Mouse (Mus musculus): Measurements from ENCODE around the gene Bpifa6. TPM values are rescaled to one million over a fixed set of nuclear protein-coding genes. Genes with fewer than 3 reads are reported as not detected.

The Bpifa6 gene
- polyA plus RNA-seq, 1 experiment = not detected

- TF ChIP-seq FLI1 (IDR thresholded peaks at IDR 0.05; ENCODE audit: low read length) (no peak), GATA1 (IDR thresholded peaks at IDR 0.05; ENCODE audit: borderline replicate concordance, low read length) (no peak)
- Histone ChIP-seq H3K4me3 (replicated peaks) (no peak overlapping the region), H3K36me3 (replicated peaks; ENCODE audit: low read length) (no peaks in the 10 kb centered on the region), H3K4me1 (no peaks in the 10 kb centered on the region), H3K9me3 (no peaks in the 10 kb centered on the region), H3K27me3 (replicated peaks) (peaks cover 34% of the 10 kb centered on the region)
These were observed 11.9 kb upstream of the Bpifa6 start for GRCm38 (mm10) chr2:153962821-153963331.

DNA sequence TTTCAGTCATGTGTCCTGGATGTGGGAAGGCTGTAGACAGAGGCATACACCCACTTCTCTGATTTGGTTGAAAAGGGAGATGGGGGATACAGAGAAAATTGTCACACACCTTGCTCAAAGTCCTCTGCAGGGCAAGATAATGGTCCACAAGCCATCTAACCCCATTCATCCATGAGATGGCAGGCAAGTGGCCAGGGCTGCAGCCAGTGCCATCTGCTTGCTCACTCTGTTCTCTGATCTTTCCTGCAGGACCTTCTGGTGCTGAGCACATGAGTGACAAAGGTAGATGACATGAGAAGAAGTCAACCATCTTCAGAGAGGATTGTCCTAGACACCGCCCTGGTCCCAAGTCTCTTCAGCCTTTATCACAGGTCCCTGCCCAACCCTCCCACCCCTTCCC, 11.4 kb upstream of the Bpifa6 start:
- H3K27me3 ChIP-seq (replicated peaks) = peaks cover 37% of the 10 kb centered on the region
- TF ChIP-seq GATA1 (IDR thresholded peaks at IDR 0.05; ENCODE audit: borderline replicate concordance, low read length) = no peak
- TF ChIP-seq FLI1 (IDR thresholded peaks at IDR 0.05; ENCODE audit: low read length) = no peak
- H3K4me1 ChIP-seq = no peaks in the 10 kb centered on the region
- H3K9me3 ChIP-seq = no peaks in the 10 kb centered on the region
- no peak overlapping the region for H3K4me3 ChIP-seq (replicated peaks)
- H3K36me3 ChIP-seq (replicated peaks; ENCODE audit: low read length) = no peaks in the 10 kb centered on the region

- Histone ChIP-seq H3K4me3 (replicated peaks) (no peak overlapping the region), H3K27me3 (replicated peaks) (peaks cover 13% of the 10 kb centered on the region), H3K36me3 (replicated peaks; ENCODE audit: low read length) (no peaks in the 10 kb centered on the region), H3K9me3 (no peaks in the 10 kb centered on the region), H3K4me1 (no peaks in the 10 kb centered on the region)
- TF ChIP-seq GATA1 (IDR thresholded peaks at IDR 0.05; ENCODE audit: borderline replicate concordance, low read length) = no peak
- no peak for TF ChIP-seq FLI1 (IDR thresholded peaks at IDR 0.05; ENCODE audit: low read length)
These were observed 4.5 kb upstream of the Bpifa6 start for GRCm38 (mm10) chr2:153970221-153970620.

GRCm38 (mm10) chr2:153995770-153996169, 21.0 kb downstream of the Bpifa6 start:
- no peak for TF ChIP-seq GATA1 (IDR thresholded peaks at IDR 0.05; ENCODE audit: borderline replicate concordance, low read length)
- no peak for TF ChIP-seq FLI1 (IDR thresholded peaks at IDR 0.05; ENCODE audit: low read length)
- no peaks in the 10 kb centered on the region for H3K9me3 ChIP-seq
- H3K36me3 ChIP-seq (replicated peaks; ENCODE audit: low read length) = no peaks in the 10 kb centered on the region
- peaks cover 11% of the 10 kb centered on the region for H3K27me3 ChIP-seq (replicated peaks)
- H3K4me1 ChIP-seq = no peaks in the 10 kb centered on the region
- no peak overlapping the region for H3K4me3 ChIP-seq (replicated peaks)

- Histone ChIP-seq H3K9me3 (no peaks in the 10 kb centered on the region), H3K36me3 (replicated peaks; ENCODE audit: low read length) (no peaks in the 10 kb centered on the region), H3K4me3 (replicated peaks) (no peak overlapping the region), H3K4me1 (no peaks in the 10 kb centered on the region), H3K27me3 (replicated peaks) (peaks cover 5% of the 10 kb centered on the region)
- TF ChIP-seq FLI1 (IDR thresholded peaks at IDR 0.05; ENCODE audit: low read length) (no peak), GATA1 (IDR thresholded peaks at IDR 0.05; ENCODE audit: borderline replicate concordance, low read length) (no peak)
These were observed 25.8 kb downstream of the Bpifa6 start for GRCm38 (mm10) chr2:154000501-154000900.

- Histone ChIP-seq H3K36me3 (replicated peaks; ENCODE audit: low read length) (no peaks in the 10 kb centered on the region), H3K27me3 (replicated peaks) (peaks cover 8% of the 10 kb centered on the region), H3K4me1 (no peaks in the 10 kb centered on the region), H3K4me3 (replicated peaks) (no peak overlapping the region), H3K9me3 (no peaks in the 10 kb centered on the region)
- no peak for TF ChIP-seq GATA1 (IDR thresholded peaks at IDR 0.05; ENCODE audit: borderline replicate concordance, low read length)
- no peak for TF ChIP-seq FLI1 (IDR thresholded peaks at IDR 0.05; ENCODE audit: low read length)
These were observed 26.3 kb downstream of the Bpifa6 start for GRCm38 (mm10) chr2:154001056-154001455.

DNA sequence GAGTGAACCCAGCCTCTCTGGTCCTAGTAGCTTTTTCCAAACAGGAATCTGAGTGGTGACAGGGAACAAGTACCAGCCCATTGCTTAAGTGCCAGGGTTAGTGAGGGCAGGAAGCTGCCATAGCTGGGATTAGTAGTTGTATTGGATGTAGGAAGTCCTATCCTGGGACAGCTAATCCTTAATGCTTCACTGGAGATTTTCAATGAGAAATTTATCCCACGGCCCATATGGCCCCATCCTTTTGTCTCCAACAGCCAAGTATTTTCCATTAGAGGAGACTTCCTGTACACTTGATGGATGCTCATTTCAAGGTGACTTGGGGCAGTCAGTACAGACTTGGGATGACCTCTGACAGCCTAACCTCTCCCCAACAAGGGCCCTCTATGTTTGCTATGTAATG, 29.7 kb downstream of the Bpifa6 start:
- no peaks in the 10 kb centered on the region for H3K4me1 ChIP-seq
- H3K27me3 ChIP-seq (replicated peaks) = peaks cover 8% of the 10 kb centered on the region
- no peaks in the 10 kb centered on the region for H3K9me3 ChIP-seq
- no peak overlapping the region for H3K4me3 ChIP-seq (replicated peaks)
- TF ChIP-seq GATA1 (IDR thresholded peaks at IDR 0.05; ENCODE audit: borderline replicate concordance, low read length) (no peak), FLI1 (IDR thresholded peaks at IDR 0.05; ENCODE audit: low read length) (no peak)
- H3K36me3 ChIP-seq (replicated peaks; ENCODE audit: low read length) = no peaks in the 10 kb centered on the region

DNA sequence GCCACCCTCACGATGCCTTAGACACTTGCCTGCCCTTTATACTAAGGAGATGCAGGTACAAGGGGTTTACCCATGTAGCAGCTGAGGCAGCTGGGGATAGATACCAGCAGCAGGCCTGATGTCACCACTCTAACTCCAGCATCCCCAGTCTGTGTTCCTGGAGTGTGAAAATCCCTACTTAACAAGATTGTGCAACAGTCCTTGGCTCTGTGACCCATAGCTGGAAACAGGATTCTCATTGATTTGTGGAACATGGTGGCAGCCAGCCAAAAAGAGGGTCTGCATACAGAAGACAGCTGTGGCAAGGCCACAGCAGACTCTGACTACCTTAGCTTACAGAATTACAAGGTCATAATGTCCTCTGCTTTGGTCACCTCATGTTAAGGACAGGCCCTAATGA, 30.3 kb downstream of the Bpifa6 start:
- Histone ChIP-seq H3K4me1 (no peaks in the 10 kb centered on the region), H3K36me3 (replicated peaks; ENCODE audit: low read length) (no peaks in the 10 kb centered on the region), H3K27me3 (replicated peaks) (peaks cover 8% of the 10 kb centered on the region), H3K4me3 (replicated peaks) (no peak overlapping the region), H3K9me3 (no peaks in the 10 kb centered on the region)
- TF ChIP-seq GATA1 (IDR thresholded peaks at IDR 0.05; ENCODE audit: borderline replicate concordance, low read length) (no peak), FLI1 (IDR thresholded peaks at IDR 0.05; ENCODE audit: low read length) (no peak)

- Histone ChIP-seq H3K4me3 (replicated peaks) (no peak overlapping the region), H3K27me3 (replicated peaks) (peaks cover 11% of the 10 kb centered on the region), H3K4me1 (no peaks in the 10 kb centered on the region), H3K36me3 (replicated peaks; ENCODE audit: low read length) (no peaks in the 10 kb centered on the region), H3K9me3 (no peaks in the 10 kb centered on the region)
- no peak for TF ChIP-seq FLI1 (IDR thresholded peaks at IDR 0.05; ENCODE audit: low read length)
- no peak for TF ChIP-seq GATA1 (IDR thresholded peaks at IDR 0.05; ENCODE audit: borderline replicate concordance, low read length)
These were observed 31.0 kb downstream of the Bpifa6 start for GRCm38 (mm10) chr2:154005734-154006133.

GRCm38 (mm10) chr2:154006331-154006730, 31.6 kb downstream of the Bpifa6 start:
- no peak overlapping the region for H3K4me3 ChIP-seq (replicated peaks)
- H3K36me3 ChIP-seq (replicated peaks; ENCODE audit: low read length) = no peaks in the 10 kb centered on the region
- TF ChIP-seq FLI1 (IDR thresholded peaks at IDR 0.05; ENCODE audit: low read length) (no peak), GATA1 (IDR thresholded peaks at IDR 0.05; ENCODE audit: borderline replicate concordance, low read length) (no peak)
- peaks cover 8% of the 10 kb centered on the region for H3K27me3 ChIP-seq (replicated peaks)
- no peaks in the 10 kb centered on the region for H3K9me3 ChIP-seq
- H3K4me1 ChIP-seq = no peaks in the 10 kb centered on the region

GRCm38 (mm10) chr2:154007381-154007780, 32.6 kb downstream of the Bpifa6 start:
- Histone ChIP-seq H3K4me1 (no peaks in the 10 kb centered on the region), H3K36me3 (replicated peaks; ENCODE audit: low read length) (no peaks in the 10 kb centered on the region), H3K4me3 (replicated peaks) (no peak overlapping the region), H3K27me3 (replicated peaks) (peaks cover 6% of the 10 kb centered on the region), H3K9me3 (no peaks in the 10 kb centered on the region)
- TF ChIP-seq GATA1 (IDR thresholded peaks at IDR 0.05; ENCODE audit: borderline replicate concordance, low read length) (no peak), FLI1 (IDR thresholded peaks at IDR 0.05; ENCODE audit: low read length) (no peak)

All from megakaryocyte, embryonic 14.5 days (primary cell).